Mouse (Mus musculus) macrophage (primary cell): ENCODE results near the gene Ftsj1. TPM values are rescaled to one million over a fixed set of nuclear protein-coding genes. Genes with fewer than 3 reads are reported as not detected.

ENCODE experiments used
- H3K27ac ChIP-seq: fragments of 350-480 bp; formaldehyde crosslinking; 2 replicates; pipeline ENCODE4 v1.9.0; 2021
- H3K36me3 ChIP-seq: fragments of 350-480 bp; formaldehyde crosslinking; 2 replicates; pipeline ENCODE4 v1.9.0; 2021; ENCODE audit errors: inconsistent target
- H3K4me3 ChIP-seq: fragments of 350-480 bp; formaldehyde crosslinking; 2 replicates; pipeline ENCODE4 v1.9.0; 2021; ENCODE audit errors: inconsistent target
- H3K79me2 ChIP-seq: fragments of 350-480 bp; formaldehyde crosslinking; 2 replicates; pipeline ENCODE4 v1.9.0; 2021; ENCODE audit errors: inconsistent target
- WGBS: methylation state at CpG from one replicate; pipeline ENCODE4 v1.1.7; 2026; ENCODE audit warnings: inconsistent platforms; ENCODE audit not compliant: missing documents; 5-methylcytosine and 5-hydroxymethylcytosine counted together
- polyA plus RNA-seq: library from polyadenylated mRNA; stranded (reverse); fragments of 250-400 nt; gene quantifications from 3 replicates; pipeline ENCODE4 v1.2.4, GENCODE M21; 2018; ENCODE audit warnings: inconsistent platforms

Ftsj1 gene
- polyA plus RNA-seq, 1 experiment from 2014 or later: 8.2 TPM

DNA sequence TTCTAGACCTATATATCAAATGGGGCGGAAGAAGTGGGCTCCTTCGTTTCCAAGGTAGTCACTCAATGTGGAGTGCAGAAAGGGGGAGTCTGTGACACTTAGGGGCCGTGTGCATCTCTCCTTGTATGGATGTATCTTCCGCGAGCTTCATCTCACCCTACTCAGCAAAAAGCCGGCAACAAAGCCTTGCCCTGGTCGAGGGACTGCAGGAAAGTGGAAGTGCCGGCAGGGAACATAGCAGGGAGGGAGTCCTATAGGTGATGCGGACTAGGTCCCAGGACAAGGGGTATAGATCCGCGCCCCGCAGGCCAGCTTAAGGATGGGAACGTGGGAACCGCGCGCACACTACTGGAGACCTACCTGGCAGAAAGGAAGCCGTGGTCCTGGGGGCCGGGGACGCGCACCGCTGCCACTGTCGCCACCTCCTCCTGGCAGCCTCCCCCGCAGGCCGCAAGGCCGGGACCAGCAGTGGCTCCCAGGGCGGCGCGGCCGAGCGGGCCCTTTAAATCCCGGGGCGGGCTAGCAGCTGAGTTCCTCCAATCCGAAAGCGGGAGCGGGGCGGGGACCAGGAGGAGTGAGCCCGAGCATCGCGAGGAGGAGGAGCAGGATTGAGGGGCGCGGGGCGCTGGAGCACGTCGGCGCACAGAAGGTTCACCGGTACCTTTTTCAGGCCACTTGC lies 46.1 kb downstream of the Ftsj1 start, which contains the start of gene Porcn:
Porcn (minus strand) TSS at position 511 of the 679 bp plus-strand sequence.
- H3K4me3 ChIP-seq: peak within 1 kb of the TSS; percentile 27
- H3K27ac ChIP-seq: no peak within 1 kb of the TSS
- H3K79me2 ChIP-seq: no peaks in the 10 kb centered on the region
- 16% methylated on average over 43 of the region's 46 CpGs for WGBS
- H3K36me3 ChIP-seq: no peaks in the 10 kb centered on the region

DNA sequence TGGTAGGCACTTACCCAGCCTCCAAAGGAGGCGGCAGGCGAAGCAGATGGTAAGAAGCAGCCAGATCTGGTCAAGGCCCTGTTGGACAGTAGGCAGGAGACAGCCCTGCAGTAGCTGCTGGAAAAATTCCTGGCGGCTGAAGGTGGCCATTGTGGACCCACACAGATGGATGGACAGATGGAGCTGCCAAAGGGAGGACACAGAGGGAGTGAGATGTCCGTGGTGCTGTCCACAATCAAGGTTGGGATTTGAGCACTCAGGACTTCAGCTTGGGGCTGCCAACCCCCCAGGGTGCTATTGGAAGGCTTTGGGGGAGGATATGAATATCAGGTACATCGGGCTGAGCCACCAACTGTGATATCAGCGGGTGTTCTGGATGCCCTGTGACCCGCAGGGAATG lies 46.7 kb downstream of the Ftsj1 start:
- no peaks in the 10 kb centered on the region for H3K36me3 ChIP-seq
- H3K4me3 ChIP-seq: no peak overlapping the region
- H3K27ac ChIP-seq: no peak overlapping the region
- 56% methylated on average over 5 of the region's 7 CpGs for WGBS
- H3K79me2 ChIP-seq: no peaks in the 10 kb centered on the region

GRCm38 (mm10) chrX:8205088-8205487 lies 47.1 kb downstream of the Ftsj1 start:
- 76% methylated on average over 4 of the region's 4 CpGs for WGBS

DNA sequence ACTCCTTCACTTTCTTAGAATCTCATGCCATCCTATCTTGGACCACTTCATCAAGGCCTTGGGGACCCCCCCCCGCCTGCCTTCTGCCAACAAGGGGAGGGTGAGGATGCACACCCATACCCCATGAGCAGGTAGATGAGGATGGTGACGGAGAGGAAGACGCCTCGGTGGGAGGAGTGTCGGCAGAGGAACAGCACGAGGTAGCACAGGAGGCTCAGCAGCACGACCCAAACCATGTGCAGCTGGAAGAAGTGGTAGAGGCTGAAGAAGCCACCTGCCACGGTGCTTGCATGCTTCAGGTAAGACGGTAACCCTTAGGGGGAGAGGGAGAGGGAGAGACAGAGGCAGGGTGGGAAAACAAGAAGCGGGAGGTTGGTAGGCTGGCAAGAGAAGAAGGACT lies 48.1 kb downstream of the Ftsj1 start:
- Histone ChIP-seq H3K4me3 (no peak overlapping the region), H3K27ac (no peak overlapping the region), H3K79me2 (no peaks in the 10 kb centered on the region), H3K36me3 (no peaks in the 10 kb centered on the region)
- WGBS: 82% methylated on average over 6 of the region's 10 CpGs

More at GRCm38 (mm10) chrX:8205088-8205487, 47.1 kb downstream of the Ftsj1 start:
- no peak overlapping the region for H3K4me3 ChIP-seq
- no peaks in the 10 kb centered on the region for H3K79me2 ChIP-seq
- H3K27ac ChIP-seq: no peak overlapping the region
- no peaks in the 10 kb centered on the region for H3K36me3 ChIP-seq

- Histone ChIP-seq H3K27ac (no peak overlapping the region), H3K36me3 (no peaks in the 10 kb centered on the region), H3K79me2 (no peaks in the 10 kb centered on the region), H3K4me3 (no peak overlapping the region)
- 88% methylated on average over 11 of the region's 14 CpGs for WGBS
Measured at GRCm38 (mm10) chrX:8203105-8203504, 49.1 kb downstream of the Ftsj1 start.

- H3K4me3 ChIP-seq: peak within 1 kb of the TSS; percentile 75
- H3K27ac ChIP-seq: peak within 1 kb of the TSS; percentile 62
- peaks cover 24% of the 10 kb centered on the region for H3K79me2 ChIP-seq
- 32% methylated on average over 10 of the region's 10 CpGs for WGBS
- no peaks in the 10 kb centered on the region for H3K36me3 ChIP-seq
Measured at GRCm38 (mm10) chrX:8193419-8193723, 58.8 kb downstream of the Ftsj1 start, which contains the start of gene Ebp. Gene Ebp (minus strand): TSS chrX:8193512.

DNA sequence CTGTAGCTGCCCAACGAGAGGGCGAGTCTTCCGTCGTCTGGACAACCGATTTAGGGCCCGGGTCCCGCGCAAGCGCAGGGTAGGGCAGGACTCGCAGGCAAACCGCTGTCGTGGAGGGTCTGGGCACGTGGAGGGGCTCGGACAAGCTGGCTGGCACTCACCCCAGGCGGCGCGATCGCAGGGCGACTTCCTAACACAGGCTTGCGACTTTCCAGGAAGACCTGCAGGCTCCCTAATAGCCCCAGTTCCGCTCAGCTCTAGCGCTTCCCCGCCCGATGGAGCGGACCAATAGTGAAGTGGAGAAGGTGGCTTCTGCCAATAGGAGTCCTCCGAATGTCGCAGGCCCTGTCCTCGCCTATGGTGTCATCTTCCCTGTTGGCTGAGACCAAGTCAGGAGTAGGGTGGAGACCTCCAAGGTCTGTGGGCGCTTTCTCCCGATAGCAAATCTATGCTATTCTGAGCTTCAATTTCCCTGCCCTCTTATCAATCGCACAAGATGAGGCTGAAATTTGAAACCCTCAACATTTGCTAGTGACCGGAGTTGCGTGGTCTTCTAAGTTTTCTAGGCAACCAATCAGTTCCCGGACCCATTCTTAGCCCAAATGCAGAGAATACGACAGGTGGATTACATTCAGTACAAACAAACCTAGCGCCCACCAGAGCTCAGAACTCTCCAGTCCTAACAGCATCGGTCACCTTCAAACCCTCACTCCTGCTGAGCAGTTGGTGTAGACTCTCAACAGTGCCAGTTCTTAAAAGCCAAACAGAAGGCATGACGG lies 59.4 kb downstream of the Ftsj1 start:
- Histone ChIP-seq H3K79me2 (peaks cover 24% of the 10 kb centered on the region), H3K36me3 (no peaks in the 10 kb centered on the region), H3K4me3 (peak overlapping the region; percentile 75), H3K27ac (peak overlapping the region; percentile 62)
- 17% methylated on average over 38 of the region's 38 CpGs for WGBS

DNA sequence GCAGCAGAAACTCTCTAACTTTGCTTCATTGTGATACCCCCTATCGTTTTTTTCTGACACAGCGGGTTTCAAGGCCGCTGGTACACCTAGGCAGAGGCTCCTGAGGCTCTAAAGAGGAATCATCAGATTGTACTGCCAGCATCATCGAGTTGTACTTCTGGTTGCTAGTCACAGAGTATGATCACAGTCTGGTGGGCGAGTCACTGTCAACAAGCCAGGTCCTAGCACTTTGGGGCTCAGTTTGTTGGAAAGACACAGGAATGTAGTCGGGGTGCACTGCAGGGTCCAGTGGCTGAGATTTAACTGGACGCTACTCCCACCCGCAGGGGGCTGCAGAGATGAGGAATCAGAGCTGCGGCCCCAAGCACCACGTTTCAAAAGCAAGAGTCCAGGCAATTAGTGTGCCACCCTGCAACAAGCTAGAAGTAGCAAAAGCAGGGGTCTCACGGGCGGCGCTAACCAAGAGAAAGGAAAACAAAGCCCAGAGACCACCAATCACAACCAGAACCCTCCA lies 60.0 kb downstream of the Ftsj1 start:
- Histone ChIP-seq H3K79me2 (peaks cover 24% of the 10 kb centered on the region), H3K27ac (peak overlapping the region; percentile 62), H3K4me3 (peak overlapping the region; percentile 75), H3K36me3 (no peaks in the 10 kb centered on the region)
- WGBS: 22% methylated on average over 11 of the region's 13 CpGs

Other genes with a start within 250 kb of the Ftsj1 start
- gene Glod5, start 233.9 kb downstream of the Ftsj1 start, polyA plus RNA-seq: not detected in 3 replicates
- gene Suv39h1, start 177.6 kb downstream of the Ftsj1 start, polyA plus RNA-seq: 9.2 to 19.9 TPM (median 11.6 TPM) in 3 replicates
- 81.5 to 139 TPM (median 109 TPM) in 3 replicates for gene Was, start 161.9 kb downstream of the Ftsj1 start, polyA plus RNA-seq
- gene Wdr13, start 119.5 kb downstream of the Ftsj1 start, polyA plus RNA-seq: 19.0 to 31.3 TPM (median 22.7 TPM) in 3 replicates
- 335 to 573 TPM (median 513 TPM) in 3 replicates for gene Rbm3, start 106.5 kb downstream of the Ftsj1 start, polyA plus RNA-seq
- gene Tbc1d25, start 76.2 kb downstream of the Ftsj1 start, polyA plus RNA-seq: 5.8 to 6.8 TPM (median 6.5 TPM) in 3 replicates
- gene Ebp, start 58.9 kb downstream of the Ftsj1 start, polyA plus RNA-seq: 45.9 to 52.0 TPM (median 47.6 TPM) in 3 replicates
- gene Porcn, start 45.9 kb downstream of the Ftsj1 start, polyA plus RNA-seq: 0.90 to 1.2 TPM (median 0.98 TPM) in 3 replicates
- gene Slc38a5, start 18.7 kb upstream of the Ftsj1 start, polyA plus RNA-seq: not detected in 3 replicates
- gene Ssxb10, start 75.0 kb upstream of the Ftsj1 start, polyA plus RNA-seq: not detected in 3 replicates
- not detected in 3 replicates for gene Ssxb9, start 114.6 kb upstream of the Ftsj1 start, polyA plus RNA-seq
- gene Ssxb1, start 160.9 kb upstream of the Ftsj1 start, polyA plus RNA-seq: not detected in 3 replicates
- gene Ssxb2, start 209.3 kb upstream of the Ftsj1 start, polyA plus RNA-seq: not detected in 3 replicates